16 mouse cellular contexts compared by ENCODE assay signal in genomic region chr12:9656324-9656723, GRCm38 (mm10).
"Had no signal": no experiment of that assay in that cellular context is flagged by ENCODE, and none has a peak within 500 bp of the region (broad histone marks: within the 10 kb centered on the region; RNA-seq: fewer than 3 reads in every experiment).

No protein-coding gene starts in this region.

- ATAC-seq: midbrain, embryonic 16.5 days had no signal

- H3K27ac ChIP-seq: kidney, postnatal 0 days; limb, embryonic 13.5 days; liver, embryonic 14.5 days; macrophage; midbrain, embryonic 12.5 days; neural tube, embryonic 13.5 days had no signal

- H3K36me3 ChIP-seq: limb, embryonic 13.5 days; midbrain, embryonic 12.5 days; neural tube, embryonic 13.5 days had no signal

- H3K9me3 ChIP-seq: limb, embryonic 13.5 days; megakaryocyte, embryonic 14.5 days; midbrain, embryonic 12.5 days; neural tube, embryonic 13.5 days had no signal

- H3K4me2 ChIP-seq: limb, embryonic 13.5 days; midbrain, embryonic 12.5 days; neural tube, embryonic 13.5 days had no signal

- H3K9ac ChIP-seq: limb, embryonic 13.5 days; liver, embryonic 14.5 days; midbrain, embryonic 12.5 days; neural tube, embryonic 13.5 days had no signal

- DNase-seq: kidney, adult 11 months; kidney, adult 9 months; kidney, postnatal 36 days; left cerebral cortex, postnatal 4 days; retina, postnatal 1 day; right cerebral cortex, postnatal 4 days; spleen, adult 18-20 months; thymus, postnatal 4 days had no signal

- H3K27me3 ChIP-seq: limb, embryonic 13.5 days; megakaryocyte, embryonic 14.5 days; midbrain, embryonic 12.5 days; neural tube, embryonic 13.5 days had no signal

- H3K4me1 ChIP-seq: megakaryocyte, embryonic 14.5 days; midbrain, embryonic 12.5 days; neural tube, embryonic 13.5 days had no signal

- H3K4me3 ChIP-seq: limb, embryonic 13.5 days; megakaryocyte, embryonic 14.5 days; midbrain, embryonic 12.5 days; neural tube, embryonic 13.5 days had no signal
